Mouse (Mus musculus): ENCODE measurements around the gene Tmem139.

The Tmem139 gene

GRCm38 (mm10) chr6:42276151-42276550 lies 14.4 kb downstream of the Tmem139 start:
- no peak for DNase-seq (ENCODE audit: low read depth, low spot score)

GRCm38 (mm10) chr6:42282865-42283528 lies 21.2 kb downstream of the Tmem139 start:
- no peak for DNase-seq (ENCODE audit: low read depth, low spot score)

GRCm38 (mm10) chr6:42286448-42286847 lies 24.7 kb downstream of the Tmem139 start, which contains the start of gene Clcn1:
Gene Clcn1 (plus strand): TSS chr6:42286685.
- no peak for DNase-seq (ENCODE audit: low read depth, low spot score)

- DNase-seq (ENCODE audit: low read depth, low spot score): no peak
Observed at GRCm38 (mm10) chr6:42287562-42287961, 25.8 kb downstream of the Tmem139 start.

GRCm38 (mm10) chr6:42293327-42293726 lies 31.6 kb downstream of the Tmem139 start:
- DNase-seq (ENCODE audit: low read depth, low spot score): no peak

- no peak for DNase-seq (ENCODE audit: low read depth, low spot score)
Observed at GRCm38 (mm10) chr6:42295549-42296094, 33.9 kb downstream of the Tmem139 start.

GRCm38 (mm10) chr6:42299362-42299761 lies 37.6 kb downstream of the Tmem139 start:
- no peak for DNase-seq (ENCODE audit: low read depth, low spot score)

- DNase-seq (ENCODE audit: low read depth, low spot score): no peak
Observed at GRCm38 (mm10) chr6:42309816-42310378, 48.1 kb downstream of the Tmem139 start.

- DNase-seq (ENCODE audit: low read depth, low spot score): no peak
Observed at GRCm38 (mm10) chr6:42310427-42311053, 48.8 kb downstream of the Tmem139 start.

Data from brain, embryonic 18.5 days (tissue).